Mouse (Mus musculus) lung, embryonic 15.5 days (tissue): Measurements from ENCODE around the gene Arvcf. TPM values are rescaled to one million over a fixed set of nuclear protein-coding genes. Genes with fewer than 3 reads are reported as not detected.

Experiments used
- ATAC-seq: fragments of 200-750 bp; cut with Nextera tagmentation; 2 replicates; pipeline ENCODE4 v1.8.0; 2017; ENCODE audit warnings: moderate number of reproducible peaks, borderline replicate concordance; ENCODE audit not compliant: low FRiP score, low TSS enrichment; ENCODE audit errors: extremely low read depth
- H3K27ac ChIP-seq: fragments of 300-500 bp; sonication (generic); 2 replicates; pipeline ENCODE4 v1.5.1; 2015; ENCODE audit warnings: moderate library complexity, mild to moderate bottlenecking, inconsistent platforms
- H3K27me3 ChIP-seq: fragments of 300-500 bp; sonication (generic); 2 replicates; pipeline ENCODE4 v1.6.1; 2015; ENCODE audit warnings: inconsistent platforms
- H3K36me3 ChIP-seq: fragments of 300-500 bp; sonication (generic); 2 replicates; pipeline ENCODE4 v1.6.1; 2015; ENCODE audit warnings: inconsistent platforms
- H3K4me1 ChIP-seq: fragments of 300-500 bp; sonication (generic); 2 replicates; pipeline ENCODE4 v1.6.1; 2015; ENCODE audit warnings: inconsistent platforms
- H3K4me2 ChIP-seq: fragments of 300-500 bp; sonication (generic); 2 replicates; pipeline ENCODE4 v1.6.1; 2015; ENCODE audit warnings: inconsistent platforms, mild to moderate bottlenecking, moderate library complexity
- H3K4me3 ChIP-seq: fragments of 300-500 bp; sonication (generic); 2 replicates; pipeline ENCODE4 v1.5.1; 2015; ENCODE audit warnings: mild to moderate bottlenecking, inconsistent platforms
- H3K9ac ChIP-seq: fragments of 300-500 bp; sonication (generic); 2 replicates; pipeline ENCODE4 v1.6.1; 2015; ENCODE audit warnings: inconsistent platforms
- H3K9me3 ChIP-seq: fragments of 300-500 bp; sonication (generic); 2 replicates; pipeline ENCODE4 v1.6.1; 2016; ENCODE audit warnings: inconsistent platforms
- WGBS: fragments of 180-500 bp; shearing (Covaris S2); methylation state at CpG from one replicate; pipeline ENCODE4 v1.1.7; 2015; 5-methylcytosine and 5-hydroxymethylcytosine counted together
- polyA plus RNA-seq: library from polyadenylated mRNA; unstranded; fragments of >200 nt; fragmentation: Nextera tagmentation; extraction: Ambion mirVana; gene quantifications from 2 replicates; pipeline ENCODE4 v1.2.1, GENCODE M21; 2015

Arvcf gene
- polyA plus RNA-seq, 1 experiment from 2014 or later, result 35.5 TPM

DNA sequence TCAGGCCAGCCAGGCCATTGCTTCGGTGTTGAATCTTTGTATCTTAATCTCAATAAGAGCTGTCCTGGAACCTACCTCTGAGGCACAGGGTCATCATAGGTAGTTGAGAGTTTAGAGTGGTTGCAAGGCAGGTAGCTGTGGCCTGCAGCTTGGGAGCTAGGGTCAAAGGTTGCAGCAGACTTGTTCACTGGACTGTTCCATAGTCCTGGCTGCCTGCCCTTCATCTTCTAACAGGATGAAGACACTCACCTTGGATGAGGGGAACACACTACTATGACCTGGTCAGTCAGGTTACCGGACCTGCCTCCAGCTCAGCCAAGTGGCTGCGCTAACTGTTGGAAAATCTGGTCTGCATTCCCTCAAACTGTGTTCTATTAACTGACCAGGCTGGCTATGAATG lies 43.1 kb downstream of the Arvcf start:
- Histone ChIP-seq H3K27ac (no peak overlapping the region), H3K36me3 (no peaks in the 10 kb centered on the region), H3K9ac (no peak overlapping the region), H3K4me2 (no peak overlapping the region), H3K4me1 (peaks cover 57% of the 10 kb centered on the region), H3K4me3 (no peak overlapping the region), H3K9me3 (no peaks in the 10 kb centered on the region), H3K27me3 (no peaks in the 10 kb centered on the region)
- no peak for ATAC-seq
- 98% methylated on average over 3 of the region's 3 CpGs for WGBS

- H3K4me1 ChIP-seq, result peaks cover 62% of the 10 kb centered on the region
- no peak for ATAC-seq
- 82% methylated on average over 3 of the region's 3 CpGs for WGBS
Observed at GRCm38 (mm10) chr16:18391728-18392127, 43.7 kb downstream of the Arvcf start.

GRCm38 (mm10) chr16:18392469-18393426 lies 44.8 kb downstream of the Arvcf start:
- ATAC-seq, result peak; percentile 79
- no peaks in the 10 kb centered on the region for H3K9me3 ChIP-seq
- H3K4me3 ChIP-seq, result peak overlapping the region; percentile 63
- peaks cover 54% of the 10 kb centered on the region for H3K4me1 ChIP-seq
- H3K4me2 ChIP-seq, result peak overlapping the region; percentile 95
- H3K9ac ChIP-seq, result peak overlapping the region; percentile 72
- peak overlapping the region; percentile 70 for H3K27ac ChIP-seq
- no peaks in the 10 kb centered on the region for H3K27me3 ChIP-seq
- under 1% methylated on average over 62 of the region's 63 CpGs for WGBS
- H3K36me3 ChIP-seq, result peaks cover 6% of the 10 kb centered on the region

More at GRCm38 (mm10) chr16:18391728-18392127, 43.7 kb downstream of the Arvcf start:
- Histone ChIP-seq H3K9ac (no peak overlapping the region), H3K27me3 (no peaks in the 10 kb centered on the region), H3K36me3 (no peaks in the 10 kb centered on the region), H3K4me3 (no peak overlapping the region), H3K4me2 (no peak overlapping the region), H3K27ac (no peak overlapping the region), H3K9me3 (no peaks in the 10 kb centered on the region)

DNA sequence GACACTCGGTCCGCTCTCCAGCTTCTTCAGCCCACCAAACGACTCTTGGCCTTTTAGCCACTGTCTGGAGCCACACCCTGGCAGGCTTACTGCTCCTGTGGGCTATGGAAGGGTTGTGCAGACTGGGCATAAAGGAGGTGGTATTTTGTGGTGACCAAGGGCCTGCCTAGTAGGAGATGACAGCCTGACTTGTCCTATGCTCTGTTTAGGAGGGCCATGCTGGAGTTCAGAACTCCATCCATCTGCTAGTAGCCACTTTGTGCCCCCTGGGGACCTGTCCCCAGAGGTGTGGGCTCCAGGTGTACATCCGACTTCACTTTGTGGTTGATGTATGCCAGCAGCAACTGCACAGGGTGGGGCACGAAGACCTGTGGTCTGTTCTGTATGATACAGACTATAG lies 45.6 kb downstream of the Arvcf start:
- Histone ChIP-seq H3K9me3 (no peaks in the 10 kb centered on the region), H3K4me2 (peak overlapping the region; percentile 95), H3K27ac (peak overlapping the region; percentile 70; the same call in 1 of the 2 replicates), H3K27me3 (no peaks in the 10 kb centered on the region), H3K9ac (peak overlapping the region; percentile 72), H3K4me1 (peaks cover 45% of the 10 kb centered on the region), H3K4me3 (peak overlapping the region; percentile 63), H3K36me3 (peaks cover 15% of the 10 kb centered on the region)
- WGBS, result 58% methylated on average over 5 of the region's 5 CpGs
- ATAC-seq, result no peak

- Histone ChIP-seq H3K9ac (no peak overlapping the region), H3K4me2 (peak overlapping the region; percentile 95), H3K36me3 (peaks cover 19% of the 10 kb centered on the region), H3K9me3 (no peaks in the 10 kb centered on the region), H3K4me1 (peaks cover 41% of the 10 kb centered on the region), H3K4me3 (no peak overlapping the region), H3K27ac (no peak overlapping the region), H3K27me3 (no peaks in the 10 kb centered on the region)
- WGBS, result 70% methylated on average over 3 of the region's 3 CpGs
- no peak for ATAC-seq
Observed at GRCm38 (mm10) chr16:18394056-18394455, 46.1 kb downstream of the Arvcf start.

GRCm38 (mm10) chr16:18394777-18395619 lies 47.0 kb downstream of the Arvcf start:
- 19% methylated on average over 11 of the region's 11 CpGs for WGBS
- no peak overlapping the region for H3K4me3 ChIP-seq
- peak overlapping the region; percentile 74 for H3K27ac ChIP-seq
- peaks cover 23% of the 10 kb centered on the region for H3K36me3 ChIP-seq
- H3K4me1 ChIP-seq, result peaks cover 40% of the 10 kb centered on the region
- H3K27me3 ChIP-seq, result no peaks in the 10 kb centered on the region
- ATAC-seq, result peak; percentile 4; the same call in 1 of the 2 replicates
- H3K9ac ChIP-seq, result no peak overlapping the region
- H3K4me2 ChIP-seq, result peak overlapping the region; percentile 2; the same call in 1 of the 2 replicates
- H3K9me3 ChIP-seq, result no peaks in the 10 kb centered on the region

GRCm38 (mm10) chr16:18395620-18396036 lies 47.6 kb downstream of the Arvcf start:
- Histone ChIP-seq H3K27me3 (no peaks in the 10 kb centered on the region), H3K4me3 (no peak overlapping the region), H3K36me3 (peaks cover 23% of the 10 kb centered on the region), H3K4me1 (peaks cover 46% of the 10 kb centered on the region), H3K27ac (peak overlapping the region; percentile 74), H3K9ac (no peak overlapping the region), H3K4me2 (0 out of 2 replicates have a peak overlapping the region, but pooled peaks have one; percentile 2), H3K9me3 (no peaks in the 10 kb centered on the region)
- 26% methylated on average over 6 of the region's 7 CpGs for WGBS
- 0 out of 2 replicates have a peak, but pooled peaks have one; percentile 2 for ATAC-seq

- Histone ChIP-seq H3K4me2 (no peak overlapping the region), H3K27ac (peak overlapping the region; percentile 74), H3K36me3 (peaks cover 23% of the 10 kb centered on the region), H3K27me3 (no peaks in the 10 kb centered on the region), H3K4me3 (no peak overlapping the region), H3K9me3 (no peaks in the 10 kb centered on the region), H3K9ac (no peak overlapping the region), H3K4me1 (peaks cover 52% of the 10 kb centered on the region)
- 26% methylated on average over 2 of the region's 2 CpGs for WGBS
- ATAC-seq, result no peak
Observed at GRCm38 (mm10) chr16:18396201-18396600, 48.2 kb downstream of the Arvcf start.

- Histone ChIP-seq H3K27me3 (no peaks in the 10 kb centered on the region), H3K27ac (no peak overlapping the region), H3K9ac (no peak overlapping the region), H3K36me3 (peaks cover 23% of the 10 kb centered on the region), H3K4me1 (peaks cover 52% of the 10 kb centered on the region), H3K9me3 (no peaks in the 10 kb centered on the region), H3K4me2 (no peak overlapping the region), H3K4me3 (no peak overlapping the region)
- WGBS, result 94% methylated on average over 27 of the region's 27 CpGs
- ATAC-seq, result no peak
Observed at GRCm38 (mm10) chr16:18396791-18397621, 49.0 kb downstream of the Arvcf start.

DNA sequence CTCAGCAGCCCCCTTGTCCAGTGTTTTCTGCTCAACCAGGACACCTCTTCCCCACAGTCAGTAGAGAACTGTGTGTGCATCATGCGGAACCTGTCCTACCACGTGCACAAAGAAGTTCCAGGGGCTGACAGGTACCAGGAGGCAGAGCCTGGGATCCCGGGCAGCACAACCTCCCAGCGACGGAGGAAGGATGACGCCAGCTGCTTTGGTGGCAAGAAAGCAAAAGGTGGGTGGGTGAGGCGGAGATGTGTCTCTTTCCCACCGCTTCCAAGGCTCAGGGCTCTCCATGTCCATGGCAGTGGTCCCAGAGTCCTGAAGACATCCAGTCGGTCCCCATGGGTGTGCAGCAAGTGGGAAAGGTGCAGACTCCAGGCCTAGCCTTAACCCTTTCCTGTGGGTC lies 52.0 kb downstream of the Arvcf start:
- Histone ChIP-seq H3K27ac (peak overlapping the region; percentile 75), H3K4me2 (no peak overlapping the region), H3K36me3 (peaks cover 44% of the 10 kb centered on the region), H3K9me3 (no peaks in the 10 kb centered on the region), H3K4me1 (peaks cover 30% of the 10 kb centered on the region), H3K27me3 (no peaks in the 10 kb centered on the region), H3K4me3 (no peak overlapping the region), H3K9ac (no peak overlapping the region)
- 62% methylated on average over 9 of the region's 9 CpGs for WGBS
- no peak for ATAC-seq
